11 mouse cellular contexts compared by ENCODE assay signal in genomic region chrX:48146262-48146661, GRCm38 (mm10). TPM values are rescaled to one million over a fixed set of nuclear protein-coding genes. Genes with fewer than 3 reads are reported as not detected.
DNase-seq lines count a peak whose midpoint lies in the region; ATAC-seq and TF ChIP-seq lines count a peak whose summit lies in the region.
"Had no signal": no experiment of that assay in that cellular context is flagged by ENCODE, and none has a peak within 500 bp of the region (broad histone marks: within the 10 kb centered on the region; RNA-seq: fewer than 3 reads in every experiment).

Sash3 (plus strand) TSS chrX:48146436.

- H3K27me3 ChIP-seq in liver, adult 2 months (ENCODE audit: control insufficient read depth, insufficient read depth, low read length), result no peaks in the 10 kb centered on the region
- H3K27me3 ChIP-seq in intestine, embryonic 15.5 days (replicated peaks), result no peaks in the 10 kb centered on the region
- H3K27me3 ChIP-seq: midbrain, embryonic 15.5 days had no signal

- H3K9ac ChIP-seq in liver, adult 2 months (ENCODE audit: low read depth, low read length), result no peak within 1 kb of the TSS
- no peak within 1 kb of the TSS for H3K9ac ChIP-seq in intestine, embryonic 15.5 days
- H3K9ac ChIP-seq: midbrain, embryonic 15.5 days had no signal

- no peaks in the 10 kb centered on the region for H3K9me3 ChIP-seq in intestine, embryonic 15.5 days
- H3K9me3 ChIP-seq: midbrain, embryonic 15.5 days had no signal

- no peak within 1 kb of the TSS for H3K27ac ChIP-seq in liver, adult 2 months (replicated peaks; ENCODE audit: insufficient read depth, low read depth, low read length)
- H3K27ac ChIP-seq in intestine, embryonic 15.5 days, result no peak within 1 kb of the TSS
- H3K27ac ChIP-seq: midbrain, embryonic 15.5 days had no signal

- 87% methylated on average over 4 of the region's 4 CpGs for WGBS in liver, adult 2 months
- WGBS in intestine, embryonic 15.5 days, result 81% methylated on average over 4 of the region's 4 CpGs

- intact Hi-C loops in left cerebral cortex, postnatal 36 days (cut with DNase I), result no loop called here

- no peak for TF ChIP-seq POLR2A in liver, adult 2 months (IDR thresholded peaks at IDR 0.05; ENCODE audit: extremely low read depth, insufficient read depth, low read length)

- peak; percentile 42 to 48 for DNase-seq in lung, adult 18-20 months
- DNase-seq in lung, postnatal 10 days, result no peak
- no peak for DNase-seq in liver, adult 2 months (ENCODE audit: extremely low read depth, low read depth, low spot score)
- DNase-seq in natural killer cell, adult 2 months (ENCODE audit: low spot score in 2 of 2), result peak; percentile 67 to 80
- DNase-seq in thymus, postnatal 36 days, result peak; percentile 67 to 84
- DNase-seq in adrenal gland, adult 2 months, result no peak
- no peak for DNase-seq in left cerebral cortex, postnatal 36 days (ENCODE audit: low spot score in 2 of 2)
- DNase-seq: layer of hippocampus, postnatal 36 days; right cerebral cortex, postnatal 14 days had no signal

- ATAC-seq in intestine, embryonic 15.5 days, result no peak
- ATAC-seq: midbrain, embryonic 15.5 days had no signal

- H3K36me3 ChIP-seq in liver, adult 2 months (ENCODE audit: control insufficient read depth, insufficient read depth, low read length), result no peaks in the 10 kb centered on the region
- H3K36me3 ChIP-seq in intestine, embryonic 15.5 days, result no peaks in the 10 kb centered on the region
- H3K36me3 ChIP-seq: midbrain, embryonic 15.5 days had no signal

- no peaks in the 10 kb centered on the region for H3K4me1 ChIP-seq in liver, adult 2 months (ENCODE audit: control insufficient read depth, insufficient read depth, low read length)
- H3K4me1 ChIP-seq in intestine, embryonic 15.5 days (replicated peaks), result no peaks in the 10 kb centered on the region
- H3K4me1 ChIP-seq: midbrain, embryonic 15.5 days had no signal

- TF ChIP-seq CTCF in liver, adult 2 months (IDR thresholded peaks at IDR 0.05; ENCODE audit: low read depth, low read length), result no peak

- no peak within 1 kb of the TSS for H3K4me2 ChIP-seq in intestine, embryonic 15.5 days (replicated peaks)
- H3K4me2 ChIP-seq: midbrain, embryonic 15.5 days had no signal

- H3K79me2 ChIP-seq in liver, adult 2 months (ENCODE audit: control insufficient read depth, insufficient read depth, low read length), result no peaks in the 10 kb centered on the region

- H3K4me3 ChIP-seq in liver, adult 2 months (ENCODE audit: insufficient read depth, low read depth, low read length), result peak within 1 kb of the TSS; percentile 3; the same call in 1 of the 2 replicates
- H3K4me3 ChIP-seq in intestine, embryonic 15.5 days (replicated peaks), result no peak within 1 kb of the TSS
- H3K4me3 ChIP-seq: midbrain, embryonic 15.5 days had no signal

RNA-seq across cellular contexts. Expression of gene Sash3, which starts in this region (rescaled TPM):
- 0.83 and 1.5 TPM in 2 replicates for total RNA-seq in liver, adult 2 months (2014; rRNA removed)
- 0.72 and 1.4 TPM in 2 replicates for polyA plus RNA-seq in liver, adult 2 months (2012; rRNA removed)
- total RNA-seq in adrenal gland, adult 2 months (2021), result 1 to 10 TPM; 1.2 to 1.6 TPM
- polyA plus RNA-seq in adrenal gland, adult 2 months (2012; rRNA removed), result 1.3 and 1.4 TPM in 2 replicates
- total RNA-seq in left cerebral cortex, postnatal 36 days (2021), result 1 to 10 TPM; 1.2 to 1.5 TPM
- 3.1 and 3.4 TPM in 2 replicates for polyA plus RNA-seq in intestine, embryonic 15.5 days (2015; fragmentation: Nextera tagmentation; extraction: Ambion mirVana)

Comparison
In these comparisons a context has a peak if more than half of its experiments do, and no peak if none do; other contexts are left out.
1. DNase-seq: peak in lung, adult 18-20 months (2 of 2), natural killer cell, adult 2 months (2 of 2) and thymus, postnatal 36 days (2 of 2); none in lung, postnatal 10 days (single experiment), liver, adult 2 months (single experiment), adrenal gland, adult 2 months (single experiment) and left cerebral cortex, postnatal 36 days (0 of 2).